Mouse (Mus musculus) urinary bladder, postnatal 36 days (tissue): ENCODE measurements around the gene Cdk5rap2.

Experiments used
- DNase-seq, 2 experiments: peaks; one replicate each; pipeline ENCODE4 v3.0.0; 2022; ENCODE audit warnings: low spot score in 2 of 2, mixed read lengths in 1 of 2

Gene Cdk5rap2

GRCm38 (mm10) chr4:70409994-70410721 lies at the start of gene Cdk5rap2:
Gene Cdk5rap2, minus strand, starts transcription at chr4:70410443.
- DNase-seq: peak; percentile 92 to 97

DNA sequence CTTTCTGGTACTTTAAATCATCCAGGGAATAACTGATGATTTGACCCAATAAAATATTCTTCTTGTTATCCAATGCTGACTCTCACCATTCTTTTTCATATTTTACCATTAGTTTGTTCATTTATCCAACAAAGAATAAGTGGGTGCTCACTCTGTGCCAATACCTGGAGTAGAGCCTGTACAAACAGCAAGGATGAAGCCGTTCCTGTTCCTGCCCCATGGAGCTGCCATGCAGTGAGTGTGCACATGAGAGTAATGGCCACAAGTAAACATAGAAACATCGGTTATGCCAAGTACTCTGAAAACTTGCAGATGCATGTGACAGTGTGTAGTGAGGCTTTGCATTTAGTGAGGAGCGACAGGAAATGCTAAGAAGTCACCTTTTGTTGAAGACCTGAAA lies 41.9 kb upstream of the Cdk5rap2 start:
- DNase-seq: no peak

DNA sequence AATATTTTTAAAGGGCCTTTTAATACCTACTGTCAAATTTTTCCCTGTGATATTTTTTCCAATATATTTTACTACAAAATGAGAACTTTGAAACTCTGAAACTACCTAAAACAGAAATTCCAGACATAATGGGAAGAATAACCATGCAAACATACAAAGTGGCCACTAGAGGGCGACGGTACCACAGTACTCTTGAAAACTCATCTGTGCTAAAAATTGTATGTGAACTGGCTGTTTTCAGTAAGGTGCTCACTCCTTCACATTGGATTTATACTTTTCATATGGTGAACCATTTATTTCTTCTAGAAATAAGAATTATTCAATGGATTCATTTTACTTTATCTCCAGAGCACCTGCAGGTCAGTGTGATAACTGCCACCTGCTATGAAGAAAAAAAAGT lies 41.5 kb upstream of the Cdk5rap2 start:
- peak; percentile 7 to 17 for DNase-seq

- no peak for DNase-seq
Measured at GRCm38 (mm10) chr4:70449668-70450067, 39.4 kb upstream of the Cdk5rap2 start.

GRCm38 (mm10) chr4:70446774-70447173 lies 36.5 kb upstream of the Cdk5rap2 start:
- no peak for DNase-seq

DNA sequence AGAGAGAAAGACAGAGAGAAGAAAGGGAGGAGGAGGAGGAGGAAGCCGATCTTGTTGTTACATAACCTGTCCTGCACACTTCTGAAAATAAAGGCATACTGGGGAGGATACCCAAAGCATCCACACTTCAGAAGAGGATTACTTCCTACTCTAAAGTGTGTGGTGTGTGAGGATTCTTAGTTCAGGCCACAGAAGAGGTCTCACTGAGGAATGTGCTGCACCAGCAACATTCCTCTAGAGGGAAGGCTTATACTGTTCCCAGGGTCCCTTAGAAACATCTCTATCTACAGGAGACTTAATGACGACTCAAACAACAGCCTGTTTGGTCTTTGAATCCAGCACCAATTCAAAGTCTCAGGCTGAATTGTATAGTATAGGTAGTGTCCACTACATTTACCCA lies 10.0 kb upstream of the Cdk5rap2 start:
- no peak for DNase-seq

- no peak for DNase-seq
Measured at GRCm38 (mm10) chr4:70412126-70412525, 1.9 kb upstream of the Cdk5rap2 start.

DNA sequence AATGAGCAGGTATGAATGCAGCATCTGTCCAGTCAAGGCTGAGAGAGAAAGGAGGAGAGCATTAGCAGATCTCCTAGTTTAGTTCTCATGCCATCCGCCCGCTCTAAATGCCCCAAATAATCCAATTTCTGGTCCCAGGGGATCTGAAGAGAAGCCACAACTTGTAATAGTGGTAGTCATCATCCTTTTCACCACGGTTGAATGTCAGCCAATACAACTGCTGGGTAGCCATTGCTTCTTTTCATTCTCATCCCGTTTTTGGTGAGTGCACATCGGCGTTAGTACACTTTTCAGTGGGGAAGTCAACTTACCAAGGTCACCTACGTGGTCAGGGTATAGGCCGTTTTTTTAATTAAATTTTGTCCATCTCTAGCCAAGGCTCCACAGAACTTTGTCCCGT lies 787 bp downstream of the Cdk5rap2 start:
- no peak for DNase-seq

DNA sequence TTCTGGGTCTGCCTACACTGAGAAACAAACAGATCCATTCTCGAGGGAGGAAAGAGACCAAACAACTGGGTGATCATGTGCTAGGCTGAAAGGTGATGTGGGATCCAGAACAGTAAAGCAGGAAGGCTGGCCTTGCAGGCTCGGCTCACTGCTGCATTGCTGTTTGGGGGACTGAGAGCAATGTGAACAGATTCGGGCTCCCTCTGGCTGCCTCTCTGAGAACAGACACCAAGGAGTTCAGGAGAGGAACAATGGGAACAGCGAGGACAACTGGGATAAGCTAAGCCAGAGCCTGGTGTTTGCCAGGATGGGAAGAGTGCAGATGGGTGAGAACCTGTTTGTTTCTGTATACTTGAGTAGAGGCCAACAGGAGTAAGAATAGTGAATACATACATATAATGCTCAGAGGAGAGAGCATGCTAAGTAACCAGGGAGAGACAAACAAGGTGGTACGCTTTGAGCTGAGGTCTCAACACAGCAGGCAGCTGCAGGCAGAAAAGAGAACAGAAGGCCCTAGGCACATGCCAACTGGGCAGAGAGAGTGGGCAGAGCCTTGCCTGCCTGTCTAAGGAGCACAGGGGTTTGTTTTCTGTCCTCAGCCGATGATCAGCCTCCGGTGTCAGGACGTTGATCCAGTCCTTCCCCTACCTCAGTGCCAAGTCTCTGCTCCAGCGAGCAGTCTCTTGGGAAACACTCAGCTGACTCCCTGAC lies 8.0 kb downstream of the Cdk5rap2 start:
- DNase-seq: peak in 1 of 2 experiments; percentile 10

GRCm38 (mm10) chr4:70399476-70399875 lies 10.8 kb downstream of the Cdk5rap2 start:
- no peak for DNase-seq

GRCm38 (mm10) chr4:70399074-70399473 lies 11.2 kb downstream of the Cdk5rap2 start:
- DNase-seq: no peak

DNA sequence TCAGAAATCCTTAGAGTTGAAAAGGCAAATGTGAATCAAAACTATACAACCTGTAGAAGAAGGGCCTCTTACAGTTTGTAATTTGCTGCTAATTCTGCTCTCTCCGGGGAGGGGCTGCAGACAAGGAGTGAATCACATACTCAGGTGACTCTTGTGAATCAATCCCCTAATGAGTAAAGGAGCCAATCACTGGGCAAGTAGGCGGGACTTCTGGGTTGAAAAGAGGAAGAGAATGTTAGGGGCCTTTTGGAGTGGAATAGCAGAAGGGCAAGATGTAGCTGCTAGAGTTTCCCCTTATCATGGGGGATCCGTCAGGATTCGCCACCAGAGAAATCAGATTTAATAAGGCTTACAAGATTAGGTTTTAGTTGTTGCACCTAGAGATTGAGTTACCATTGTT lies 12.2 kb downstream of the Cdk5rap2 start:
- no peak for DNase-seq

- no peak for DNase-seq
Measured at GRCm38 (mm10) chr4:70396701-70397100, 13.5 kb downstream of the Cdk5rap2 start.

GRCm38 (mm10) chr4:70394736-70395135 lies 15.5 kb downstream of the Cdk5rap2 start:
- no peak for DNase-seq

GRCm38 (mm10) chr4:70391760-70392372 lies 18.4 kb downstream of the Cdk5rap2 start:
- peak in 1 of 2 experiments; percentile 19 for DNase-seq

DNA sequence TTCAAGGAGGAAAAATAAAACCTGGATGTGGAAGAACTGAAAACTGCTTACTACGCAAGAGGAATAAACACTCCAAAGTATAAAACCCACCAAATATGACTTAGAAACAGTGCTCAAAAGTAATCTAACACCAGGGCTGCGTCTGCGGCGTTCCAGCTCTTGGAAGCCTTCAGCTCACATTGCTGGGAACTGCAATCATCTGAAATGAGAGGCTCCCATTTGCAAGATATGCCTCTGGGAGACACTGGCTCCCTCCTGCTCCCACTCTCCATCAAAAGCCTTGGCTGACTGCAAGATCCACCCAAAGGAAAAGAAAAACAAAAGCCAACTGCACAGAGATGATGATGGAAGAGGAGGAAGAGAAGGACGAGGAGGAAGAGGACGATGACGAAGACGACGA lies 19.2 kb downstream of the Cdk5rap2 start:
- peak in 1 of 2 experiments; percentile 20 for DNase-seq

DNA sequence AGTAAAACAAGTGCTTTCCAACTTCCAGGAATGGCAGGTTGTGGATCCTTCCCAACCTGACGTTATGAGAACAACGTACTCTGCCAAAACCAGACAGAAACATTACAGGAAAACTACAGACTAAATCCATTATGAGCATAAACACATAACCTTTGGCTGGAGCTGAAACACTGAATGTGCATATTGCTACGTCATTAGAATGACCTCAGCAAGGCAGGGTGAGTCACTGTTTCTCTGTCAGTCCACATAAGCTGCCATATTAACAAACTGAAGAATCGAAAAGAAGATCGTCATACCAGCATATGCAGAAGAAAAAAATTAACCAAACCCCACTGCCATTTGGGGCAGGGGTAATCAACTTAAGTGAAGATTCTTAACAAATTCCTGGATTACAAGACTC lies 24.0 kb downstream of the Cdk5rap2 start:
- DNase-seq: no peak

DNA sequence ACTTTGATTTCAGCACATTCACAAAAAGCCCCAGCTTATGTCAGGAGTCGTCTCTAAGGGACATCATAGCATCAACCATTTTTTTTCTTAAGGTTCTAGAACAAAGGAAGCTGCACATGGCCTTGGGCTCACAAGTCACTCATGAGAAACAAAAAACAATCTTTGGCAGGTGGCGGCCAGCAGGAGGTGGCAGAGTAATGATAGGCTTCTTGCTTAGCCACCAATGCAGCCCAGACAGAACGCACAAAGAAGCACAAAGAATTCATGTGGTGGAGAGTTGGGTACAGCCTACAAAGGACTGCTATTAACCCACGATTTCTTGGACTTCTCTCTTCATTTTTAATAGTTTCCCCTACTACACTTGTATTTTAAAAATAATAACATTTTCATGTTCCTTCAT lies 32.9 kb downstream of the Cdk5rap2 start:
- no peak for DNase-seq

GRCm38 (mm10) chr4:70365061-70365858 lies 45.0 kb downstream of the Cdk5rap2 start:
- no peak for DNase-seq

DNA sequence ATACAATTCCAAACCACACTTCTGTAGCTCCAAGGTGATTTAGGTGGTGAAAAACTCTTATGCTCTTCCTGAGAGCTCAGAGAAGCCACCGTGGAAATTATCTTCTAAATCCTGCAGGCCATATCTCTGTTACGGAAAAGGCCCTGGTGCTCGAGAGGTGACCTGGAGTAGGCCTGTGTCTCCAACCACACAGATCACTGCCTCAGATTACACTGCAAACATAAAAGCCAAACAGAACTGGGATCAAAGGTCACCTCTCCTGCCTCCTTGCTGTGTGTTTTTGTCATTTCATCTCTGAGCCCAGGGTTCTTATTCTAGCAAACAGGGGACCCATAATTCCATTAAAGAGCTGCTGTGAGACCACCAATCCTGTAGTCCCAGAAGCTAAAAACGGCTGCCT lies 48.9 kb downstream of the Cdk5rap2 start:
- DNase-seq: no peak

- DNase-seq: peak; percentile 14 to 27
Measured at GRCm38 (mm10) chr4:70355659-70356350, 54.4 kb downstream of the Cdk5rap2 start.
